Mouse (Mus musculus): ENCODE data around the gene Panx2. TPM values are rescaled to one million over a fixed set of nuclear protein-coding genes. Genes with fewer than 3 reads are reported as not detected.

Gene Panx2
- polyA plus RNA-seq, 1 experiment = not detected

DNA sequence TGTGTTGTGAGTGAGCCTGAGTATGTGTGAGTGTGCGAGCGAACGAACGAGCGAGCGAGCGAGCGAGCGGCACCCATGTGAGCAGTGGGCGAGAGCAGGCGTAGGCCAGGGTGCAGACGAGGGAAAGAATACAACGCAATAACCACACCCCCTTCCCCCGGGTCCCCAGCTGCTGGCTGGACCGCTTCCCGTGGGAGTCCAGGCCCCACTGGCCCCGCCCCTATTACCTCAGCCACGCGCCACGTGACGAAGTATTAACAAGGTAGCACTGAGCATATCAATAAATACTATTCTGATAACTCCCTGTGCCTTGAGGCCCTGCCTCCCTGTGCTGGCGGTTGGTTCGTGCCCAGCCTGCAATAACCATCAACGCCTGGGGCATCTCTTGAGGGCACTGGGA, 11.1 kb downstream of the Panx2 start:
- WGBS = 67% methylated on average over 24 of the region's 24 CpGs
- TF ChIP-seq POLR2A (IDR thresholded peaks at IDR 0.05; ENCODE audit: insufficient read depth, low read depth, low read length) = no peak
- no peak for TF ChIP-seq CTCF (IDR thresholded peaks at IDR 0.05; ENCODE audit: insufficient read depth, low read depth, low read length)
- H3K4me3 ChIP-seq (ENCODE audit: insufficient read depth, low read depth, low read length) = no peak overlapping the region
- peaks cover 26% of the 10 kb centered on the region for H3K4me1 ChIP-seq (ENCODE audit: control insufficient read depth, insufficient read depth, low read length)
- no peak overlapping the region for H3K27ac ChIP-seq (ENCODE audit: insufficient read depth, low read depth, low read length)

DNA sequence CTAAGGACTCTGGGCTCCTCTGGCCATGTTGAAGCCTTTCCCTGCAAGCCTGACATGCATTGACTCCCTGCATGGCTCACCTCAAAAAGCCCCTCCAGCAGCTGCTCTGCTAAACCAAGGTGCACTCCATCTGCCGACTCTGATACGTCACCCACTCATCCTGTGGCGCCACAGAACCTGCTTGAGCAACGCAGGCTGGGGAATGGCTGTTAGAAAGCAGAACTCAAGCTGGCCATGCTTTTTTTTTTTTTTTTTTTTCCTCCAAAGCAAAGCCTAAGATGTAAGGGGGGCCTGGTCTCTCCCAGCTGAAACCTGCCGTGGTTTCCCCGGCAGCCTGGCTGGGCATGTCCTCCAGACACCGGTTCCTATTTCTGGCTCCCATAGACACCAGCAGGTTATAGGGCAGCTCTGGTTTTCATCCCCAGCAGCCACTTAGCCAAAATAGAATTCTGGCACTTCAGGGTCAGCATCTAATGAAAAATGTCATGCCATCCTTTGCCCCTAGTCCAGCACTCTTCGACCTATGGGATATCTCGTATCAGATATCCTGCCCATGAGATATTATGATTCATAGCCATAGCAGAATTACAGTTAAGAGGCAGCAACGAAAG, 14.6 kb downstream of the Panx2 start:
- 74% methylated on average over 10 of the region's 10 CpGs for WGBS
- peaks cover 31% of the 10 kb centered on the region for H3K4me1 ChIP-seq (ENCODE audit: control insufficient read depth, insufficient read depth, low read length)
- H3K27ac ChIP-seq (ENCODE audit: insufficient read depth, low read depth, low read length) = no peak overlapping the region
- no peak overlapping the region for H3K4me3 ChIP-seq (ENCODE audit: insufficient read depth, low read depth, low read length)
- TF ChIP-seq POLR2A (IDR thresholded peaks at IDR 0.05; ENCODE audit: insufficient read depth, low read depth, low read length) (no peak), CTCF (IDR thresholded peaks at IDR 0.05; ENCODE audit: insufficient read depth, low read depth, low read length) (no peak)

DNA sequence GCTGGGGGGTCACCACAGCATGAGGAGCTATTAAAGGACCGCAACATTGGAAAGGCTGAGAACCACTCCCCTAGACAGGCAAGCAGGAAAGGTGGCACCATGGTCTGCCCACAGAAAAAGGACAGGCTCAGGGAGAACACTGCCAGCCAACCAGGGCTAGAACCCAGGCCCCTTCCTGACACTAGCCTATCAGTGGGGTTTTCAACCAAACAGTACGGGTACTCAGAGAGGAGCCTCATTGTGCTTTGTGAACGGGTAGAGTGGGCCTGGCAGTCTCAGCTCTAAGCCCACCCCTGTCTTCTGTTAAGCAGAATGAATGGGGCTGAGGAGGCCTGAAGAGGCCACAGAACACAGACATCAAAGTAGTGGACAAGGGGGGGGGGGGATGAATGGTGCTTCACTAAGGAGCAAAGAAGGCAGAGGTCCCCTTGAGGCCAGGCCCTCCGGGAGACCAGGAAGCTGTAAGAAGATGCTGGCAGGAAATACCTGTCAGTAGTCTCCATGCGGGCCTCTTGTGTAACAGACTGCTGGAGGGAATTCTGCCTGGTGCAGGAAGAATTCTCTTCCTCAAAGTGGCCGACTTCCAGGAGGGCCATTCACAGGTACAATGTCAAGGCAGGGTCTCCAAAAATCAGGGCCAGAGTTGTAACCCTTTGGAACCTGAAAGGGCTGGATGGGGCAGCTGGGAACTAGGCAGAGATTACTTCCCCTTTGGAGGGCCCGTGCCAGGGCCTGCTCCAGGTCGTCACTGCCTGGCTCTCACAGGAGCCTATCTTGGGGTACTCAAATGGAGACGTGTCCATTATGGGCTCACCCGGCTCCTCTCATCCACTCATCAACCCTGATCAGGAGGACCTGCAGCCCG, 15.3 kb downstream of the Panx2 start, which contains the start of gene Trabd:
Trabd (plus strand) TSS at position 512 of the 865 bp plus-strand sequence.
- Histone ChIP-seq H3K27ac (ENCODE audit: insufficient read depth, low read depth, low read length) (peak within 1 kb of the TSS; percentile 82), H3K4me1 (ENCODE audit: control insufficient read depth, insufficient read depth, low read length) (peaks cover 24% of the 10 kb centered on the region), H3K4me3 (ENCODE audit: insufficient read depth, low read depth, low read length) (peak within 1 kb of the TSS; percentile 76)
- no peak for TF ChIP-seq CTCF (IDR thresholded peaks at IDR 0.05; ENCODE audit: insufficient read depth, low read depth, low read length)
- no peak for TF ChIP-seq POLR2A (IDR thresholded peaks at IDR 0.05; ENCODE audit: insufficient read depth, low read depth, low read length)
- WGBS = 17% methylated on average over 11 of the region's 11 CpGs

DNA sequence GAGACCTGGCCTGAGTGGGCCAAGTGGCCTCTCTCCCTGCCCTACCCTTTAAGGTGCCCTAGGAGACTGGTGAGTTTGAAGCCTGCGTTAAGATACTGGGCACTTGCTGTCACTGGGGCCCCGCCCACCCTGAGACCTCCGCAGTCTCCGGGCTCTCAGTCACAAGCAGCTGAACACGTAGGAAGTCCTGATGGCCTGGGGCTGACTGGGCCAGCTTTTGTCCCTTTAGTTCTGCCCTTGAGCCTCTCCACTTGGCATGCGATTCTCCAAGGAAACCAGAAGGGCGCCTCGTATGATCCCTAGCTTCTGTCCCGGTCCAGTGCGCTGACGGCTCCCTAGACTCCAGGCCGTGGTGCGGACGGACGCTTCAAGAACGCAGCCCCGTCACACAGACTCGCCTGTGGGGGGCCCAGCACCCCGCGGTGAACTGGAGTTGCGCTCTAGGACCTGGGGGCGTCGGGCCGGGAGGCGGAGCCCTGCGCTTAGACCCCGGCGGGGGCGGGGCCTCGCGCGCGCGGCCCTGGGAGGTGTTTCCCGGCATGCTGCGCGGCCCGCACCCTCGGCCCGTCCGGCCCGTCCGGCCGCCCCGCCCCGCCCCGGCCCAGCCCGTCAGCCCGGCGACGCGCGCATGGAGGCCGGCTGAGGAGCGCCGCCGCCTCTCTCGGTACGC, 16.1 kb downstream of the Panx2 start:
- H3K27ac ChIP-seq (ENCODE audit: insufficient read depth, low read depth, low read length) = peak overlapping the region; percentile 82
- TF ChIP-seq CTCF (IDR thresholded peaks at IDR 0.05; ENCODE audit: insufficient read depth, low read depth, low read length) = no peak; the same call in 1 of the 2 replicates
- peak; percentile 66 for TF ChIP-seq POLR2A (IDR thresholded peaks at IDR 0.05; ENCODE audit: insufficient read depth, low read depth, low read length)
- under 1% methylated on average over 55 of the region's 59 CpGs for WGBS
- H3K4me3 ChIP-seq (ENCODE audit: insufficient read depth, low read depth, low read length) = peak overlapping the region; percentile 76
- H3K4me1 ChIP-seq (ENCODE audit: control insufficient read depth, insufficient read depth, low read length) = peaks cover 24% of the 10 kb centered on the region

DNA sequence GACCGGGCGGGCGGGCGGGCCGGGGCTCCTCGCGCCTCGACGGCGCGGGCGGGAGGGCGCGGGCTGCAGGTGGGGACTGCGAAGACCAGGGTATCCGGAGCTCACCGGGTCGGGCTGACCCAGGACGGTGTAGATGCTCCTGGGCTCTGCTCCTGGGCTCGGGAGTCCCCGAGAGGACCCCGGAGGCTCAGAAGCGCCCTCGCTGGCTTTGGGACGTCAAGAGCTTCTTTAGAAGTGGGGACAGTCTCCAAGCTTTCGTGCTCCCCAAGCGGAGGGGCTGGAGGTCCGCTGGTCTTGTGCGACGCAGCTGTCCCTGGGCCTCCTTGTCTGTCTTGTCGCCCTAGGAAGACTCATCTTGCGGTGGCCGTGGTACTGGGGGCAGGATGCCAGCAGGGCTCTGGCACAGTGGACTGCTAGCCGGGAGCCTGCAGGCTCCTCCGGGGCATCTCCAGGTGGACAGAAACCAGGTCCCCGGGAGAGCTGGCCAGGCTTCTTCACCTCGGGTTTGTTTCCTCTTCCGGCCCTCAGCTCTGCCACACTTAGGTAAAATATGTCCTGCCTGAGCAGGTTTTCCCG, 16.7 kb downstream of the Panx2 start:
- H3K4me3 ChIP-seq (ENCODE audit: insufficient read depth, low read depth, low read length) = peak overlapping the region; percentile 76
- no peak overlapping the region; the same call in 1 of the 2 replicates for H3K27ac ChIP-seq (ENCODE audit: insufficient read depth, low read depth, low read length)
- peaks cover 24% of the 10 kb centered on the region for H3K4me1 ChIP-seq (ENCODE audit: control insufficient read depth, insufficient read depth, low read length)
- no peak for TF ChIP-seq POLR2A (IDR thresholded peaks at IDR 0.05; ENCODE audit: insufficient read depth, low read depth, low read length)
- no peak for TF ChIP-seq CTCF (IDR thresholded peaks at IDR 0.05; ENCODE audit: insufficient read depth, low read depth, low read length)
- under 1% methylated on average over 39 of the region's 39 CpGs for WGBS

DNA sequence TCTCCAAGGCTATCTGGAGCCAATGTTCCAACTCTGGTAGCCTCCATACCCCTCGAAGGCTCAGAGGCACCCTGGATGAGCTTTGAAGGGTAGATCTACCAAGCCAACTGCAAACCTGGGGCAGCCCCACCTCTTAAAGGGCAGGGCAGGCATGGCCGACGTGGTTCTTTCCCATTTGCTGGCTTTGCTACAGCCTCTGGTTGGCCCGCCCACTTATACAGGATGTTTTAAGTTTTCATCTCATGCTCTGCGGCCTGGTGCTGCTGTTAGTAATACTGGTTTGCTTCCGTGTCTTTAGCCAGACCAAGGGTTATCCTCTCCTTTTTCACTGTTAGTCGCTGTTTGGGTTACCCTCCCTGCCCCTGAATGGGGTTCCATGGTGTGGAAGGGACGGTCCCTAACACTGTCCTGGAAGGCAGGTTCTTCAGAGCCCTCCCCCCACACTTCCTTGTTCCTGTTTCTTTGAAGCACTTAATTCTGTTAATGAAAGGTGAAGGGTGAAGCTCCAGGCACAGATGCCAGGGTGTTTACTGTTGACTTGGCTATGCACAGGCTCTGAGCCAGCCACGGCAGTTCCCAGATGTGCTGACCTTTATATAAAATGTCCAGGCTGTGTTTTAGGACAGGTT, 18.8 kb downstream of the Panx2 start:
- TF ChIP-seq POLR2A (IDR thresholded peaks at IDR 0.05; ENCODE audit: insufficient read depth, low read depth, low read length) (no peak), CTCF (IDR thresholded peaks at IDR 0.05; ENCODE audit: insufficient read depth, low read depth, low read length) (no peak)
- Histone ChIP-seq H3K4me3 (ENCODE audit: insufficient read depth, low read depth, low read length) (no peak overlapping the region), H3K27ac (ENCODE audit: insufficient read depth, low read depth, low read length) (no peak overlapping the region), H3K4me1 (ENCODE audit: control insufficient read depth, insufficient read depth, low read length) (peaks cover 24% of the 10 kb centered on the region)
- WGBS = 65% methylated on average over 9 of the region's 9 CpGs

DNA sequence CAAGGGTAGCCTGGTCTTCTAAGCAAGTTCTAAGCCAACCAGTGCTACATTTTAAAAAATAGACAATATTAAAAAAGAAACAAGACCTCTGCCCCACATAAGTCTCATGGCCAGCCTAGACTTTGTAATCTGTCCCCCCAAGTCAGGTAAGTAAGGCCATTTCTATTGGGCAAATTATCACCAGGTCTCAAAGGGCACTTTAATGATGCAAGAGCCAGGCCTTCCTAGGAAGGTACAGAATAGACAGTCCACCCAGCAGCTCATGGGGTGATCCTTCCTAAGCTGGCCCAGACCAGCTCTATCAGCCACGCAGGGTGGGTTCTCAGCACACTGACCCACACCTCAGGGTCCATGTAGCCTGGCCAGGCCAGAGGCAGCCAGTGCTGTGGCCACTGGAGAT, 24.4 kb downstream of the Panx2 start:
- Histone ChIP-seq H3K27ac (ENCODE audit: insufficient read depth, low read depth, low read length) (no peak overlapping the region), H3K4me1 (ENCODE audit: control insufficient read depth, insufficient read depth, low read length) (no peaks in the 10 kb centered on the region), H3K4me3 (ENCODE audit: insufficient read depth, low read depth, low read length) (no peak overlapping the region)
- WGBS = 97% methylated on average over 1 of the region's 1 CpGs
- TF ChIP-seq CTCF (IDR thresholded peaks at IDR 0.05; ENCODE audit: insufficient read depth, low read depth, low read length) (no peak), POLR2A (IDR thresholded peaks at IDR 0.05; ENCODE audit: insufficient read depth, low read depth, low read length) (no peak)

DNA sequence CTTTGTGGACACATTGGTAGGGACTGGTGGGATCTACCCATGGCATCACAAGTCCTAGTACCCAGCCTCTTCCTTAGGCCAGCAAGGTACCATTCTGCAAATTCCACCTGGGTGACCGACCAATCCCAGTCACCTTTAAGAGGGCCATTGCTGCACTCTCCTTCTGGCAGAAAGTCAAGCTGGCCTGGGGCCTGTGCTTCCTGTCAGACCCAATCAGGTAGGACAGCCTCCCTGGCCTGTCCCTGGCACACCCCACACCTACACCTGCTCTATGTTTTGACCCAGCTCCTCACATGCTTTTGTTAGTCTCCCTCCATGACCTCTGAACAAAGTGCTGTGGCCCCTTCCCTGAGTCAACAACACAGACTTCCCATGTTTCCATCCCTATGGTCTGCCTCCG, 25.3 kb downstream of the Panx2 start:
- Histone ChIP-seq H3K4me1 (ENCODE audit: control insufficient read depth, insufficient read depth, low read length) (no peaks in the 10 kb centered on the region; the same call in 1 of the 2 replicates), H3K27ac (ENCODE audit: insufficient read depth, low read depth, low read length) (no peak overlapping the region), H3K4me3 (ENCODE audit: insufficient read depth, low read depth, low read length) (no peak overlapping the region)
- TF ChIP-seq CTCF (IDR thresholded peaks at IDR 0.05; ENCODE audit: insufficient read depth, low read depth, low read length) = no peak
- no peak for TF ChIP-seq POLR2A (IDR thresholded peaks at IDR 0.05; ENCODE audit: insufficient read depth, low read depth, low read length)
- WGBS = 87% methylated on average over 2 of the region's 2 CpGs

Data from olfactory bulb, adult 2 months (tissue).